Comparison of ENCODE assay signal across 17 mouse cellular contexts in genomic region chr13:52883084-52883959, GRCm38 (mm10). TPM values are rescaled to one million over a fixed set of nuclear protein-coding genes. Genes with fewer than 3 reads are reported as not detected.
A peak's percentile ranks its signal among the peaks of the same experiment; 100 is the strongest.
DNase-seq lines count a peak whose midpoint lies in the region; ATAC-seq and TF ChIP-seq lines count a peak whose summit lies in the region.
"Had no signal": no experiment of that assay in that cellular context is flagged by ENCODE, and none has a peak within 500 bp of the region (broad histone marks: within the 10 kb centered on the region; RNA-seq: fewer than 3 reads in every experiment).

No protein-coding gene starts in this region.

- no peak for TF ChIP-seq CTCF in gastrocnemius, adult 2 months (IDR thresholded peaks at IDR 0.05)

- DNase-seq in gastrocnemius, adult 2 months = no peak
- DNase-seq in gastrocnemius, postnatal 25 days = no peak
- DNase-seq in midbrain, embryonic 11.5 days (ENCODE audit: low spot score, missing footprints) = peak; percentile 70
- DNase-seq in cerebellum, adult 9-10 months = no peak
- DNase-seq: cerebellum, adult 2 months; heart, postnatal 10 days; kidney, adult 18-20 months; right cerebral cortex, postnatal 14 days had no signal

- 0 out of 2 replicates have a peak, but pooled peaks cover 3% of the 10 kb centered on the region for H3K4me1 ChIP-seq in midbrain, embryonic 11.5 days (ENCODE audit: control insufficient read depth, insufficient read depth, low read length)
- peaks cover 11% of the 10 kb centered on the region for H3K4me1 ChIP-seq in midbrain, embryonic 16.5 days (ENCODE audit: control insufficient read depth, insufficient read depth, low read length)
- peaks cover 43% of the 10 kb centered on the region for H3K4me1 ChIP-seq in neural tube, embryonic 13.5 days (replicated peaks)

- no peak overlapping the region for H3K4me2 ChIP-seq in midbrain, embryonic 11.5 days
- H3K4me2 ChIP-seq in midbrain, embryonic 16.5 days (ENCODE audit: low read length) = no peak overlapping the region
- no peak overlapping the region for H3K4me2 ChIP-seq in neural tube, embryonic 13.5 days
- H3K4me2 ChIP-seq: embryonic facial prominence, embryonic 13.5 days; limb, embryonic 15.5 days had no signal

- ATAC-seq in midbrain, embryonic 11.5 days (ENCODE audit: low FRiP score) = no peak
- ATAC-seq in midbrain, embryonic 16.5 days = no peak
- ATAC-seq in activated CD4-positive, CD25-positive, alpha-beta regulatory T cell, adult 4 months = peak; percentile 61
- peak; percentile 32 for ATAC-seq in neural tube, embryonic 13.5 days (ENCODE audit: low read depth)
- no peak for ATAC-seq in granulocyte monocyte progenitor cell, adult 5-6 weeks (replicated peaks; ENCODE audit: poor library complexity, severe bottlenecking)
- ATAC-seq: forebrain, embryonic 14.5 days; lung, postnatal 0 days had no signal

- H3K27me3 ChIP-seq in midbrain, embryonic 11.5 days (ENCODE audit: control insufficient read depth, insufficient read depth, low read length) = no peaks in the 10 kb centered on the region
- no peaks in the 10 kb centered on the region for H3K27me3 ChIP-seq in midbrain, embryonic 16.5 days (ENCODE audit: control insufficient read depth, insufficient read depth, low read depth, low read length)
- H3K27me3 ChIP-seq in neural tube, embryonic 13.5 days = no peaks in the 10 kb centered on the region
- H3K27me3 ChIP-seq: CH12.LX; embryonic facial prominence, embryonic 13.5 days; limb, embryonic 15.5 days had no signal

- WGBS in midbrain, embryonic 11.5 days = 77% methylated on average over 18 of the region's 19 CpGs
- WGBS in midbrain, embryonic 16.5 days = 68% methylated on average over 19 of the region's 19 CpGs
- 49% methylated on average over 19 of the region's 19 CpGs for WGBS in neural tube, embryonic 13.5 days

- H3K9me3 ChIP-seq in midbrain, embryonic 11.5 days (ENCODE audit: control insufficient read depth, low read length) = no peaks in the 10 kb centered on the region
- no peaks in the 10 kb centered on the region for H3K9me3 ChIP-seq in midbrain, embryonic 16.5 days (replicated peaks; ENCODE audit: control insufficient read depth, low read length, poor library complexity, severe bottlenecking)
- no peaks in the 10 kb centered on the region for H3K9me3 ChIP-seq in neural tube, embryonic 13.5 days
- H3K9me3 ChIP-seq: embryonic facial prominence, embryonic 13.5 days; limb, embryonic 15.5 days had no signal

- no peak overlapping the region for H3K9ac ChIP-seq in midbrain, embryonic 11.5 days (ENCODE audit: low read length)
- no peak overlapping the region for H3K9ac ChIP-seq in midbrain, embryonic 16.5 days (ENCODE audit: low read depth, low read length)
- no peak overlapping the region for H3K9ac ChIP-seq in neural tube, embryonic 13.5 days
- H3K9ac ChIP-seq: embryonic facial prominence, embryonic 13.5 days; limb, embryonic 15.5 days had no signal

- H3K27ac ChIP-seq in gastrocnemius, adult 2 months = peak overlapping the region; percentile 94
- H3K27ac ChIP-seq in midbrain, embryonic 11.5 days (ENCODE audit: low read depth, low read length) = no peak overlapping the region
- H3K27ac ChIP-seq in midbrain, embryonic 16.5 days (ENCODE audit: low read length) = no peak overlapping the region
- peak overlapping the region; percentile 49 for H3K27ac ChIP-seq in neural tube, embryonic 13.5 days (replicated peaks)
- H3K27ac ChIP-seq: embryonic facial prominence, embryonic 13.5 days; limb, embryonic 15.5 days had no signal

- H3K4me3 ChIP-seq in gastrocnemius, adult 2 months = no peak overlapping the region
- H3K4me3 ChIP-seq in midbrain, embryonic 11.5 days (ENCODE audit: low read depth, low read length) = no peak overlapping the region
- no peak overlapping the region for H3K4me3 ChIP-seq in midbrain, embryonic 16.5 days (ENCODE audit: low read depth, low read length)
- H3K4me3 ChIP-seq in neural tube, embryonic 13.5 days = no peak overlapping the region
- H3K4me3 ChIP-seq: embryonic facial prominence, embryonic 13.5 days; limb, embryonic 15.5 days had no signal

- H3K36me3 ChIP-seq in midbrain, embryonic 11.5 days (ENCODE audit: control insufficient read depth, insufficient read depth, low read length) = no peaks in the 10 kb centered on the region
- no peaks in the 10 kb centered on the region for H3K36me3 ChIP-seq in midbrain, embryonic 16.5 days (ENCODE audit: control insufficient read depth, insufficient read depth, low read length)
- H3K36me3 ChIP-seq in neural tube, embryonic 13.5 days = 0 out of 2 replicates have a peak, but pooled peaks cover 7% of the 10 kb centered on the region
- H3K36me3 ChIP-seq: embryonic facial prominence, embryonic 13.5 days had no signal

- intact Hi-C loops in gastrocnemius, adult 2 months (cut with DNase I) = loop anchor here (5.0 kb wide), 1 partner anchor 94 kb away; no protein-coding TSS in a partner anchor

RNA-seq across cellular contexts. Expression of gene Auh, which starts 46.2 kb away (rescaled TPM):
- 10 to 100 TPM; 74.0 to 94.1 TPM for total RNA-seq in gastrocnemius, adult 2 months (2021)
- total RNA-seq in gastrocnemius, postnatal 25 days (2021) = 10 to 100 TPM; 62.9 to 64.6 TPM
- 38.7 and 39.6 TPM in 2 replicates for polyA plus RNA-seq in midbrain, embryonic 11.5 days (2014; fragmentation: Nextera tagmentation; extraction: Ambion mirVana)
- polyA plus RNA-seq in midbrain, embryonic 16.5 days (2015; fragmentation: Nextera tagmentation; extraction: Ambion mirVana) = 59.6 and 60.2 TPM in 2 replicates
- polyA plus RNA-seq in activated CD4-positive, CD25-positive, alpha-beta regulatory T cell, adult 4 months (2017; shearing (Covaris generic)) = 10 to 100 TPM; 30.0 to 34.8 TPM
- 67.3 and 68.3 TPM in 2 replicates for polyA plus RNA-seq in neural tube, embryonic 13.5 days (2015; fragmentation: Nextera tagmentation; extraction: Ambion mirVana)
- total RNA-seq in granulocyte monocyte progenitor cell, adult 5-6 weeks (2014; fragmentation: Nextera tagmentation) = 29.2 and 35.9 TPM in 2 replicates
- 34.6 and 37.1 TPM in 2 replicates for total RNA-seq in granulocyte monocyte progenitor cell, adult 5-6 weeks (2017)

Comparison
In these comparisons a context has a peak if more than half of its experiments do, and no peak if none do; other contexts are left out.
1. H3K27ac ChIP-seq: peak in gastrocnemius, adult 2 months (single experiment) and neural tube, embryonic 13.5 days (single experiment); none in midbrain, embryonic 11.5 days (single experiment) and midbrain, embryonic 16.5 days (single experiment).
2. ATAC-seq: peak in activated CD4-positive, CD25-positive, alpha-beta regulatory T cell, adult 4 months (single experiment) and neural tube, embryonic 13.5 days (single experiment); none in midbrain, embryonic 11.5 days (single experiment), midbrain, embryonic 16.5 days (single experiment) and granulocyte monocyte progenitor cell, adult 5-6 weeks (single experiment).